Mouse (Mus musculus) urinary bladder, postnatal 36 days (tissue): Measurements from ENCODE around the gene Ptpre.
A peak's percentile ranks its signal among the peaks of the same experiment; 100 is the strongest.

Source experiments
- DNase-seq, 2 experiments: peaks; one replicate each; pipeline ENCODE4 v3.0.0; 2022; ENCODE audit warnings: low spot score in 2 of 2, mixed read lengths in 1 of 2

The Ptpre gene

DNA sequence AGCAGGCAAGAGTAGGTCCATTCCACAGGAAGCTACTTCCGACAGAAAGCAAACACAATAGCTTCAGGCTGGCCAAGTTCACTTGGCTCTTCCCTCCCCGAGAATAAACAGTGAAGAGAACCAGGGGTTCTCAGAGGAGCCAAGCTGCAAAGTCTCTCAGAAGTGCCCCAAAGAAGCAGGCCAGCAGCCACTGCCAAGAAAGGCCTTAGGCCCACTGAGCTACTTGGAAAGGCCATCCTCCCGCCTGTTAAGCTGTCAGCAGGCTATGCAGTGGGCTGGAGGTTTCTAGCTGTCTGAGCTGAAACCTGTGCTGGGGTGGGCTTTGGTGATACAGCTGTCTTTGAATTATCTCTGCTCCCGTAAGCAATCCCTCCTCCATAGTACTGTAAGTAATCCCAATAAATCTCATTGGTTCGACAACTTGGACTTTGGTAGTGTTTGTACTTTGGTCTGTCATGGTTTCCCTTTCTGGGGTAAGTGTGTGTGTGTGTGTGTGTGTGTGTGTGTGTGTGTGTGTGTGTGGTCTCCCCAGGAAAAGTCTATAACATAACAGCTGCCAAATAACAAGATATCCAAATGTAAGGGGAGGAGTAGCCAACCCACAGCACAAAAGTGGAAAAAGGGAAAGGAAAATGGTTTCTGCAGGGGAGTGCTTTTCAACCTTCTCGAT, 186.5 kb downstream of the Ptpre start:
- DNase-seq, result no peak

- no peak for DNase-seq
These were observed 189.4 kb downstream of the Ptpre start for GRCm38 (mm10) chr7:135726707-135727106.

GRCm38 (mm10) chr7:135728038-135728437, 190.8 kb downstream of the Ptpre start:
- no peak for DNase-seq

DNA sequence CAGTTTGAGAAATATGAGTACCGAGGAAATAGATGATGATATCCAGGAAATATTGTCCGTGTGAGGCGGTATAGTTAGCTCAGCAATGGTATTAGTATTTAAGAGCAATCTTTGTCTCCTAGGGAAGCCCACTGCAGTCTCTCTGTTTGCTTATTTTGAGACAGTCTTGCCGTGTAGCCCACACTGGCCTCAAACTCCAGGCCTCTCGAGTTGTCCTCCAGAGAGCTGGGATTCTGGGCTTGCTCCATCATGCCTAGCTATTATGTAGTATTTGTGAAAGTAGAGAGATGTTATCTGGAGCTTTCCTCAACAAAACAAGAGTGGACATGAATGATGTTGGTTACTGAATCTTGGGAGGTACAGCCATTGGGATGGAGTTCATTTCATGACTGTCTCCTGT, 197.1 kb downstream of the Ptpre start:
- DNase-seq, result no peak

DNA sequence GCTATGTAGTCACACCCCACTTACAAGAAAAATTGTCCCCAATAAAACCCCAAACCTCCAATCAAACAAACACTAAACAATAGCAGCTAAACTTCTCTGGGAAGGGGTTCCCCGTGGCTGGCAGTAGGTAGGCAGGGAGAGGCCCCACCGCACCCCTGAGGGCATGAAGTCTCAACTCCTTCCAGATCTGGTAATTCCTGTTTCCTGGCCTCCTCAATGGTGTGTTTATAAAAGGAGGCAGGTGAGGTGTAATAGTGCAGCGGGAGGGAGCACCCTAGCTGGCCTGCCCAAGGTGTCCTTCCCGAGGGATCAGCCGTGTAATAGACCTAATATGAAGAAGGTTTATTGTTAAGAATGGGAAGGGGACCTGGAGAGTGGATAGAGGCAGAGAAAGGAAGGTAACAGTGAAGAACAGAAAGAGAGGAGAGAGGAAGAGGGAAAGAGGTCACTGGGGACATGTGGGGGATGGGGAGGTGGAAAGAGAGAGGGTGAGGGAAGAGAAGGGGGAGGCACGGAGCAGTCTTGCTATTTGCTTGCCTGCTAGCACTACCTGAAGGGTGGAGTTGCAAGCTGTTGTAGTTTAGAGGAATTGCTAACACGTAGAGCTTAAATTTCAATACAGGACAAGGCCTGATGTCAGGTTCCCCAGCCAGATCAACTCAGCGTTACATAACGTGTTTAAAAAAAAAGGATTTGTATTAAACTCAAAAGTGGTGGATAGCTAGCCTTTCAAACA, 197.8 kb downstream of the Ptpre start:
- peak in 1 of 2 experiments; percentile 10 for DNase-seq
